Mouse (Mus musculus): Measurements from ENCODE around the gene Rfpl4.
A peak's percentile ranks its signal among the peaks of the same experiment; 100 is the strongest.
"Not testable (repeated sequence)": the region's sequence is repeated elsewhere in the genome, so short reads cannot be mapped to it uniquely, and the experiment has no call there.

Rfpl4 gene

GRCm38 (mm10) chr7:5116850-5117249 is at the start of gene Rfpl4:
Gene Rfpl4 (minus strand): TSS chr7:5116950.
- DNase-seq (ENCODE audit: low spot score), result no peak

DNA sequence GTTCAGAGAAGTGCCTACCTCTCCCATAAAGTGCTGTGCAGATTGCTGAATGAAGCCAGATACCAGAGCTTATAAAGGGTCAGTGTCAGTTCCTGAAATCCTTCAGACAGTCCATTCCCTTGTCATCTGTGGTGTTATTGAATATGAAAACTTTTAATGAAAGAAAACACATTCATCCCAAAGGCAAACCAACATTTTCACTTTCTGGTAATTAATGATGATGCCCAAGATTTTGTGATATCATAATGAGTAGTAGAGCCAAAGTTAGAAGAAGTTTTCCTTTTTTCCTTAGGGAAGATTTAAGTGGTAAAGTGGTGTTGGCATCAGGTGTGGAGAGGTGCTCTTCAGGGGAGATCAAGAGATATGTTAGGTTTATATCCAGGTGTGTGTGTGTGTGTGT is 32.8 kb upstream of the Rfpl4 start, which contains the start of gene Vmn1r55:
Gene Vmn1r55 (minus strand): TSS at position 101 of the 400 bp plus-strand sequence.
- not testable (repeated sequence) for DNase-seq (ENCODE audit: low spot score)

- peak; percentile 93 for DNase-seq (ENCODE audit: low spot score)
Observed at GRCm38 (mm10) chr7:5125549-5126406, 9.0 kb upstream of the Rfpl4 start, which contains the start of gene Rasl2-9. Gene Rasl2-9 (minus strand): TSS chr7:5125950.

- no peak for DNase-seq (ENCODE audit: low spot score)
Observed at GRCm38 (mm10) chr7:5125078-5125477, 8.3 kb upstream of the Rfpl4 start.

DNA sequence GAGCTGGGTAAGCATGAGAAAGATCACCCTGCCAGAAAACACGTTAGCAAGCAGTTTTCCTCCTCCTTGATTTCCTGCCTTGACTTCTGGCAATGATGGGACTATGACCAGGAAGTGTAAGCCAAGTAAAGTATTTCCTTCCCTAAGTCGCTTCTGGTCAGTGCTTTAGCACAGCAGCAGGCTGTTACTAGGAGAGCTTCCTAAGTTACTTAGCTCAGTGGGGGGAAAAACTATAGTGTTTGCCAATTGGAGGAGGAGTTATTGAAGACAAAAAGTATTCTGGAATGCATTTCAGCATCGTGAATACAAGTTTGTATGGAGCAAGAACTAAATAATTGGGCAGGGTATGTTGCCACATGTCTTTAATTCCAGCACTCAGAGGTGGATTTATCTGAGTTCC is 4.0 kb downstream of the Rfpl4 start:
- no peak for DNase-seq (ENCODE audit: low spot score)

- DNase-seq (ENCODE audit: low spot score), result peak; percentile 11
Observed at GRCm38 (mm10) chr7:5109301-5109700, 7.4 kb downstream of the Rfpl4 start.

- DNase-seq (ENCODE audit: low spot score), result no peak
Observed at GRCm38 (mm10) chr7:5108272-5108671, 8.5 kb downstream of the Rfpl4 start.

GRCm38 (mm10) chr7:5102564-5102963 is 14.2 kb downstream of the Rfpl4 start:
- no peak for DNase-seq (ENCODE audit: low spot score)

GRCm38 (mm10) chr7:5101066-5101663 is 15.6 kb downstream of the Rfpl4 start:
- no peak for DNase-seq (ENCODE audit: low spot score)

- no peak for DNase-seq (ENCODE audit: low spot score)
Observed at GRCm38 (mm10) chr7:5099796-5100195, 17.0 kb downstream of the Rfpl4 start.

GRCm38 (mm10) chr7:5098769-5099168 is 18.0 kb downstream of the Rfpl4 start:
- no peak for DNase-seq (ENCODE audit: low spot score)

- DNase-seq (ENCODE audit: low spot score), result peak; percentile 51
Observed at GRCm38 (mm10) chr7:5092831-5093510, 23.8 kb downstream of the Rfpl4 start.

- peak; percentile 39 for DNase-seq (ENCODE audit: low spot score)
Observed at GRCm38 (mm10) chr7:5092381-5092780, 24.4 kb downstream of the Rfpl4 start.

- peak; percentile 39 for DNase-seq (ENCODE audit: low spot score)
Observed at GRCm38 (mm10) chr7:5091008-5091728, 25.6 kb downstream of the Rfpl4 start.

GRCm38 (mm10) chr7:5089853-5090252 is 26.9 kb downstream of the Rfpl4 start:
- no peak for DNase-seq (ENCODE audit: low spot score)

GRCm38 (mm10) chr7:5087886-5088285 is 28.9 kb downstream of the Rfpl4 start:
- no peak for DNase-seq (ENCODE audit: low spot score)

DNA sequence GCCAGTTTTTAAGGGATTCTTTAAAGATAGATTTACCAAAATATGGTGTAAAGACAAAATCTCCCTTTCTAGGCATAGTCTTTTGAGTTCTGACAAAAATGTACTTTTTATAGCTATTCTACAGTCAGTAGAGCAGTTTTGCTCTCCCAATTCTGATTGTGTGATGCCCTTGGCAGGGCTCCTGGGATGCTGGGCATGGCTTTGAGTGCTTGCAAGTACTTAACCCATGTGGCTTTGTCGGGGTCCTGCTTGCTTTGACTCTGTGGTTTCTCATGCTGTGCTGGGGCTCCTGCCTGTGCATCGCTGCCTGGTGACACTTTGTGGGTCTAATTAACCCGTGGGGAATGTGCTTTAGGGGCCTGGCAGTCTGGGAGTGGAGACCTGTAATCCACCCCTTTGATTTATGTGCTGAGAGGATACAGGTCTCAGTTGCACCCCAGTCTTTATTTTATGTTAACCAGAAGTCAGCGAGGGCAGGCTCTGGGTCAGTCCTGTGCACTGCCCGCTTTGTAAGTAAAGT is 29.8 kb downstream of the Rfpl4 start:
- DNase-seq (ENCODE audit: low spot score), result peak; percentile 58

- no peak for DNase-seq (ENCODE audit: low spot score)
Observed at GRCm38 (mm10) chr7:5085512-5085911, 31.2 kb downstream of the Rfpl4 start.

DNA sequence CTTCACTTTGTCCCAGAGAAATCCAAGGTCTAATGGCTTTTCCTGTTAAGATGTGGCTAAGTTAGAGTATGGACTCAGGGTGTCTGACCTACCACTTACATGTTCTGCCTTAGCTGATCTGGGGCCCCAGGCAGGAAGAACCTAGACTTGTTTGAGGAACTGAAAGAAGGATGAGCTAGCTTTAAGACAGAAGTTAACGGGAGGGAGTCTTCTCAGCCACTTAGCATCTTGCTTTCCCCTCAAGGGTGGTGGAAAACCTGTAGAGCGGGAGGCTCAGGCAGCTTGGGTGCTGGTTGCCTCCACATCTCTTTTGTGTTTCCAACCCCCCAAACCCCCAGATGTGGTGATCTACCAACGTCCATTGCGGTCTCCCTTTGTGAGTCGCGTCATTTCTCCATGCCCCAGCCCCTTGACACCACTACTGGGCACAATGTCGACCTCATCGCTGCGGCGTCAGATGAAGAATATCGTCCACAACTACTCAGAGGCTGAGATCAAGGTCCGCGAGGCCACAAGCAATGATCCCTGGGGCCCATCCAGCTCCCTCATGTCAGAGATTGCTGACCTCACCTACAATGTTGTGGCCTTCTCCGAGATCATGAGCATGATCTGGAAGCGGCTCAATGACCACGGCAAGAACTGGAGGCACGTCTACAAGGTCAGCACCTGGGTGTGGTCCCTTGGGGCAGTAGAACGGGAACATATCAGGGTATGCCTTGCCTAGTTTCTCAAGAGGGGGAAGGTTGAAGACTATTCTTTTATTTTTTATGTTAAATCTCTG is 33.2 kb downstream of the Rfpl4 start:
- DNase-seq (ENCODE audit: low spot score), result peak; percentile 44

DNA sequence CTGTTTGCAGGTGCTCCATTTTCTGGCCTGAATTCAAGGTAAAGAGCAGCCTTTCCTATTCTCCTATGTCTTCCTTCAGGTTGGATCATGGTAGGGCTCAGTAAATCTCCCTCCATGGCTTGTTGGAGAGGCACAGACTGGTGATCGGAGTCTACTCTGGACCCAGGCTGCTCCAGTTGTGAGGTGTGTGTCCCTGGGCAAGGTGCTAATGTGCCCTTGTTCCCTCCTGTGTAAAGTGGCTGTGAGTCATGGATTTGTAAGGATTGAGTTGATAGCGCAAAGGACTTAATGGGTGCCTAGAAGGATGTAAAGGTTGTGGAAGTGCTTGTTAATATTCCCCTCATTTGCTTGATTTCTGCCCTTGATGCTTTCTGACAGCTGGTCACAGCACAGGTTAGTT is 34.8 kb downstream of the Rfpl4 start:
- DNase-seq (ENCODE audit: low spot score), result peak; percentile 40

DNA sequence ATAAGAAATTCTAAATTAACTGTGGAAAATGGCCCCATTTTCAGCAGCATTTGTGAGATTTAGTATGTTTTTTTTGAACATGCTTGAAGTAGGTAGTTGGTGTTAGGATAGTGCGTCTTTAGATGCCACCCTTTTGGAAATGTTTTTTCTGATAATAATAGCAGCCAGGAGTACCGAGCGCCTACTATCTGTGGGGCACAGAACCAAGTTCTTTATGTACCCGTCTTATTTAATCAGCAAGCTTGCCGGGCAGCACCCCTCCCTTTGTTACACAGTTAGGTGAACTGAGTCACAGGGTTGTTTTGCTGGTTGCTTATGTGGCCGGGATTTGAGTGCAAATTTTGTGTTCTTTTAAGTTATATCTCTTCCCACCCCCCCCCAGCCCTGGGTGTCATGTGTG is 35.5 kb downstream of the Rfpl4 start:
- peak; percentile 39 for DNase-seq (ENCODE audit: low spot score)
